Mouse (Mus musculus) heart, embryonic 14.5 days (tissue): ENCODE measurements around the gene Ppef2. TPM values are rescaled to one million over a fixed set of nuclear protein-coding genes. Genes with fewer than 3 reads are reported as not detected.

ENCODE experiments used
- ATAC-seq: fragments of 200-750 bp; cut with Nextera tagmentation; 2 replicates; pipeline ENCODE4 v1.8.0; 2017; ENCODE audit warnings: low read depth, moderate TSS enrichment; ENCODE audit not compliant: insufficient number of reproducible peaks, insufficient read depth, low FRiP score
- H3K27ac ChIP-seq, 2 experiments: fragments of 200-500 bp in 1 of 2; fragments of 300-500 bp in 1 of 2; sonication (generic) in 1 of 2; replicated peaks in 1 of 2; 2 replicates each; pipeline ENCODE4 v1.5.1; 2012 to 2014; ENCODE audit warnings: low read depth in 2 of 2, low read length in 2 of 2, control low read depth in 1 of 2, mild to moderate bottlenecking in 1 of 2, mixed read lengths in 1 of 2; ENCODE audit not compliant: control insufficient read depth in 1 of 2, insufficient read depth in 1 of 2
- H3K27me3 ChIP-seq: fragments of 300-500 bp; sonication (generic); 2 replicates; pipeline ENCODE4 v1.6.1; 2014; ENCODE audit warnings: mild to moderate bottlenecking, low read length, control low read depth; ENCODE audit not compliant: control insufficient read depth, insufficient read depth
- H3K36me3 ChIP-seq: fragments of 300-500 bp; sonication (generic); 2 replicates; pipeline ENCODE4 v1.6.1; 2014; ENCODE audit warnings: mild to moderate bottlenecking, control low read depth, low read length, mixed read lengths; ENCODE audit not compliant: control insufficient read depth, insufficient read depth
- H3K4me1 ChIP-seq, 2 experiments: fragments of 200-500 bp in 1 of 2; fragments of 300-500 bp in 1 of 2; sonication (generic) in 1 of 2; 2 replicates each; pipeline ENCODE4 v1.6.1; 2012 to 2014; ENCODE audit warnings: low read length in 2 of 2, control low read depth in 1 of 2, mixed read lengths in 1 of 2; ENCODE audit not compliant: control insufficient read depth in 2 of 2, insufficient read depth in 2 of 2
- H3K4me2 ChIP-seq: fragments of 300-500 bp; sonication (generic); 2 replicates; pipeline ENCODE4 v1.6.1; 2014; ENCODE audit warnings: mild to moderate bottlenecking, low read length
- H3K4me3 ChIP-seq, 2 experiments: fragments of 200-500 bp in 1 of 2; fragments of 300-500 bp in 1 of 2; sonication (generic) in 1 of 2; 2 replicates each; pipeline ENCODE4 v1.5.1; 2012 to 2014; ENCODE audit warnings: low read length in 2 of 2, mild to moderate bottlenecking in 2 of 2, control low read depth in 1 of 2, low read depth in 1 of 2, moderate library complexity in 1 of 2; ENCODE audit not compliant: control insufficient read depth in 1 of 2, insufficient read depth in 1 of 2
- H3K9ac ChIP-seq: fragments of 300-500 bp; sonication (generic); 2 replicates; pipeline ENCODE4 v1.6.1; 2014; ENCODE audit warnings: mild to moderate bottlenecking, low read length
- H3K9me3 ChIP-seq: fragments of 300-500 bp; sonication (generic); 2 replicates; pipeline ENCODE4 v1.6.1; 2016; ENCODE audit warnings: low read length, control low read depth; ENCODE audit not compliant: control insufficient read depth
- WGBS: fragments of 180-500 bp; shearing (Covaris S2); extraction: QIAGEN DNeasy Blood & Tissue Kit; methylation state at CpG from one replicate; pipeline ENCODE4 v1.1.7; 2014; 5-methylcytosine and 5-hydroxymethylcytosine counted together
- polyA plus RNA-seq: library from polyadenylated mRNA; unstranded; fragments of >200 nt; fragmentation: Nextera tagmentation; extraction: Ambion mirVana; gene quantifications from 2 replicates; pipeline ENCODE4 v1.2.1, GENCODE M21; 2014

Gene Ppef2
- not detected in 2 replicates for polyA plus RNA-seq

GRCm38 (mm10) chr5:92256218-92256617 lies at the start of gene Ppef2:
Gene Ppef2, minus strand, starts transcription at chr5:92256278.
- Histone ChIP-seq H3K27me3 (no peaks in the 10 kb centered on the region), H3K9me3 (no peaks in the 10 kb centered on the region), H3K27ac (no peak within 1 kb of the TSS), H3K9ac (no peak within 1 kb of the TSS), H3K36me3 (no peaks in the 10 kb centered on the region), H3K4me1 (peaks cover 0 to 2% of the 10 kb centered on the region in 2 experiments; a peak in 1 of 4 replicates), H3K4me3 (no peak within 1 kb of the TSS), H3K4me2 (no peak within 1 kb of the TSS)
- WGBS: 36% methylated on average over 6 of the region's 6 CpGs
- no peak for ATAC-seq

- Histone ChIP-seq H3K4me3 (no peak overlapping the region), H3K9ac (no peak overlapping the region), H3K4me2 (no peak overlapping the region), H3K27me3 (no peaks in the 10 kb centered on the region), H3K36me3 (peaks cover 71% of the 10 kb centered on the region), H3K4me1 (peaks cover 0 to 10% of the 10 kb centered on the region in 2 experiments), H3K27ac (no peak overlapping the region), H3K9me3 (no peaks in the 10 kb centered on the region)
- ATAC-seq: no peak
- WGBS: 58% methylated on average over 3 of the region's 3 CpGs
Observed at GRCm38 (mm10) chr5:92304291-92304690, 48.2 kb upstream of the Ppef2 start.

- 67% methylated on average over 13 of the region's 13 CpGs for WGBS
- H3K27me3 ChIP-seq: no peaks in the 10 kb centered on the region
- ATAC-seq: no peak
Observed at GRCm38 (mm10) chr5:92302149-92302840, 46.2 kb upstream of the Ppef2 start.

GRCm38 (mm10) chr5:92294525-92294924 lies 38.4 kb upstream of the Ppef2 start:
- H3K4me2 ChIP-seq: no peak overlapping the region
- no peaks in the 10 kb centered on the region for H3K4me1 ChIP-seq
- peaks cover 97% of the 10 kb centered on the region for H3K36me3 ChIP-seq
- no peaks in the 10 kb centered on the region for H3K27me3 ChIP-seq
- no peak overlapping the region for H3K27ac ChIP-seq
- WGBS: 88% methylated on average over 2 of the region's 2 CpGs
- no peak overlapping the region for H3K4me3 ChIP-seq
- no peaks in the 10 kb centered on the region for H3K9me3 ChIP-seq
- no peak overlapping the region for H3K9ac ChIP-seq
- ATAC-seq: no peak

More at GRCm38 (mm10) chr5:92302149-92302840, 46.2 kb upstream of the Ppef2 start:
- no peaks in the 10 kb centered on the region for H3K9me3 ChIP-seq
- H3K27ac ChIP-seq: no peak overlapping the region
- peaks cover 0 to 4% of the 10 kb centered on the region in 2 experiments; a peak in 1 of 4 replicates for H3K4me1 ChIP-seq
- H3K9ac ChIP-seq: no peak overlapping the region
- no peak overlapping the region for H3K4me3 ChIP-seq
- H3K4me2 ChIP-seq: no peak overlapping the region
- peaks cover 84% of the 10 kb centered on the region for H3K36me3 ChIP-seq

- no peaks in the 10 kb centered on the region for H3K9me3 ChIP-seq
- no peak overlapping the region for H3K4me2 ChIP-seq
- no peak overlapping the region for H3K4me3 ChIP-seq
- peaks cover 98% of the 10 kb centered on the region for H3K36me3 ChIP-seq
- no peaks in the 10 kb centered on the region for H3K27me3 ChIP-seq
- no peaks in the 10 kb centered on the region for H3K4me1 ChIP-seq
- WGBS: 87% methylated on average over 6 of the region's 6 CpGs
- ATAC-seq: no peak
- no peak overlapping the region for H3K27ac ChIP-seq
- H3K9ac ChIP-seq: no peak overlapping the region
Observed at GRCm38 (mm10) chr5:92291652-92292414, 35.8 kb upstream of the Ppef2 start.

GRCm38 (mm10) chr5:92287840-92288239 lies 31.8 kb upstream of the Ppef2 start:
- no peak overlapping the region for H3K4me2 ChIP-seq
- peaks cover 0 to 3% of the 10 kb centered on the region in 2 experiments; a peak in 1 of 4 replicates for H3K4me1 ChIP-seq
- no peak overlapping the region for H3K4me3 ChIP-seq
- H3K9ac ChIP-seq: no peak overlapping the region
- H3K27ac ChIP-seq: no peak overlapping the region
- no peak for ATAC-seq
- no peaks in the 10 kb centered on the region for H3K9me3 ChIP-seq
- peaks cover 83% of the 10 kb centered on the region for H3K36me3 ChIP-seq
- no peaks in the 10 kb centered on the region for H3K27me3 ChIP-seq
- WGBS: 75% methylated on average over 6 of the region's 6 CpGs

GRCm38 (mm10) chr5:92283107-92283506 lies 27.0 kb upstream of the Ppef2 start:
- H3K36me3 ChIP-seq: peaks cover 38% of the 10 kb centered on the region
- H3K4me2 ChIP-seq: no peak overlapping the region
- no peaks in the 10 kb centered on the region for H3K9me3 ChIP-seq
- no peak overlapping the region for H3K27ac ChIP-seq
- no peak overlapping the region for H3K9ac ChIP-seq
- peaks cover 4 to 7% of the 10 kb centered on the region in 2 experiments; a peak in 2 of 4 replicates for H3K4me1 ChIP-seq
- ATAC-seq: no peak
- H3K4me3 ChIP-seq: no peak overlapping the region
- WGBS: 33% methylated on average over 3 of the region's 3 CpGs
- no peaks in the 10 kb centered on the region for H3K27me3 ChIP-seq
